Mouse (Mus musculus): ENCODE measurements around the gene Fank1.

DNA sequence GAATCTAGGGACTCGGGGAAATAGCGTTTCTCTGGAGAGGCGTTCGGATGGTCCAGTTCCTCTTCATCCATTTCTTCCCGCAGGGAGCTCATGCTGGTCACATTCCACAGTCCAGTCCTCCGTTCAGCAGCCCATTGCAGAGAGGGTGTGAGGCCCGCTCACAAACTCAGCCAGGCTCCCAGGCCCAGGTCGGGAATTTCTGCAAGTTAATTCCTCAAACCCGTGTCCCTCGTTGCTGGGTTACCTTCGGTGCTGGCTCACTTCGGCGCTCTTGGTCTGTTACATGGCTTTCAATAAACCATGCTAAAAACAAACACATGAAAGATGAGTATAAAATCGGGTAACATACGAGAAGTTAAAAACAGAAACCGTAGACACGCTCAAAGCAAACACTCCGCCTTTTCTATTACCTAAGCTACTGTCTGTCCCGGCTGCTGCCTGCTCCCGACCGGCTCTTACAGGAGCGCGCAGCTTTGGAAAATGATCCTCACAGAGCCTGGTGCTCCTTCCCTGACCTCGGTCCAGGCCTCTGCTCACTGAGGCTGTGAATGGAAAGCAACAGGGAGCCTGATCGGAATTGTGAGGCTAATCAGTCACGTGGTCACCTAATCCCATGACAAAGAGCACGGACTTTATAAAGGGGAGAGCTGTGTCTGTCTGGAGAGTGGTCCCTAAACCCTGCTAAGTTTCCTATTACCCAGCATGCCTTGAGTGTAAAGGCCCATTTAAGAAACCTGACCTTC, 16.9 kb upstream of the Fank1 start:
- no peak for TF ChIP-seq USF1 (IDR thresholded peaks at IDR 0.05; ENCODE audit: low read depth)
- TF ChIP-seq CEBPB (IDR thresholded peaks at IDR 0.05; ENCODE audit: insufficient read depth, poor library complexity, severe bottlenecking) = no peak
- no peak for TF ChIP-seq MAX (IDR thresholded peaks at IDR 0.05; ENCODE audit: low read depth)
- TF ChIP-seq POLR2A (IDR thresholded peaks at IDR 0.05; ENCODE audit: insufficient read length, low read depth) = no peak
- no peak for TF ChIP-seq POLR2AphosphoS2 (IDR thresholded peaks at IDR 0.05; ENCODE audit: insufficient read length, low read depth)
- TF ChIP-seq TCF12 (IDR thresholded peaks at IDR 0.05; ENCODE audit: insufficient read depth, poor library complexity, severe bottlenecking) = no peak
- no peak for TF ChIP-seq E2F4 (IDR thresholded peaks at IDR 0.05; ENCODE audit: insufficient read depth)
- TF ChIP-seq MYOG (IDR thresholded peaks at IDR 0.05; ENCODE audit: control insufficient read depth in 1 of 3, insufficient read depth in 1 of 3, insufficient read length in 2 of 3, low read depth in 2 of 3) = no peak
- no peak for TF ChIP-seq REST (IDR thresholded peaks at IDR 0.05; ENCODE audit: insufficient read depth, insufficient read length)

Data from myocyte (in vitro differentiated cells).